Mouse (Mus musculus) liver, adult (tissue): ENCODE measurements around the gene Fam89a.

Source experiments
- GATA4 ChIP-seq: IDR thresholded peaks from 2 replicates; pipeline ENCODE4 v1.6.1; 2014; ENCODE audit warnings: mild to moderate bottlenecking, low read length; ENCODE audit not compliant: insufficient replicate concordance

The Fam89a gene

DNA sequence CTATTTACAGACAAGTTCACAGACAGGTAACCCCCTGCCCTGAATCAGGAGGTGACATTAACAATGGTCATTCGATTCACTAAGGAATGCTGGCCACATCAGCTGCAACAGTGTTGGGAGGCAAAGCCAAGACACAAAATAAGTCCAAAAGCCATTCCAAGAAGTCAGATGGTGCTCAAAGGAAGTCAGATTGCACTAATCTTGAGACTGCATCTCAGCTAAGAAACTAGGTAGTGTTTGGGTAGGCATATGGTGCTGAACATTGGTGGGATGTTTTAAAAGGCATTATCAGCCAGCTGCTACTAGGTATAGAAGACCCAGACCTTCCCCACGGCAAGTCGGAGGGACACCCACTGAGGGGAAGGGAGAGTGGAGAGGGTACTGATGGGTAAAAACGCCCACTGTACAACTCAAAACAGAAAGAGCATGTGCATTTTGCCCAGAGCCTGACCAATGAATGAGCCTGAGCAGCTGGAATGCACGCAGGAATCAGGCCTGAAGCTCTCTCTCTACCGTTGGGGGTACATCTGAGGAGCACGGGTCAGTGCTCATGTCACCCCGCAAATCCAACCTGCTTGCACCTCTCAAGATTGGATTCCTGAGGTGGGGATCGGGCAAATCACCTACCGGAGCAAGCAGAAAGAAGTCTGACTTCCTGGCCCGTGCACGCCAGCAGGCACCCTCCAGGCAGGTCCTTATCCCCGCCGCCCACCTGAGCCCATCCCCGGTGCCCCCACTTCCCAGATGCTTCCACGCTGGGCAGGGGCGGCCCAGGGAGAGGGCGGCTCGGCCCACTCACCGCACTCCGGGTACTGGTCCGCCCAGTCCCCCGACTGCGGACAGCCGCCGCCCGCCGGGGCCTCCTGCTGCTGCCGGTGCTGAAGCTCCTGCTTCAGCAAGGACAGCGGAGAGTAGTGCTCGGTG is 30.4 kb downstream of the Fam89a start:
- TF ChIP-seq GATA4 = no peak

DNA sequence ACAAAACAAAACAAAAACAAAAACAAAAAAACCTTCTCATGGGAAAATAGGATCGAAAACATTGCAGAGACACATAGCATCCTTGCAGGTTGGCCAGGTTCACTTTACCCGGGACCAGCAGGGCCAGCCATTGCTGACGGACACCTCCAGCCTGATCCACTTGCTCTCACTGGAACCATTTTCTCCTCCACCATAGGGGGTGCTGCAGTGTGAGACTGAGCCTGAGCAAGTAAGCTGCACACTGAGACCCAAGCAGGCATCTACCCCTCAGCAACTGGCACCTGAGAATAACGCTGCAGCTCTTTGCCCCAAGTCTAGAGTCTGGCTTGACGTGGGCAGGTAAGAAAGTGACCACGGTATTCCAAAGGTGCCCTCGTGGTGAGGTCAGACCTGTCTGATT is 31.5 kb downstream of the Fam89a start:
- no peak for TF ChIP-seq GATA4

DNA sequence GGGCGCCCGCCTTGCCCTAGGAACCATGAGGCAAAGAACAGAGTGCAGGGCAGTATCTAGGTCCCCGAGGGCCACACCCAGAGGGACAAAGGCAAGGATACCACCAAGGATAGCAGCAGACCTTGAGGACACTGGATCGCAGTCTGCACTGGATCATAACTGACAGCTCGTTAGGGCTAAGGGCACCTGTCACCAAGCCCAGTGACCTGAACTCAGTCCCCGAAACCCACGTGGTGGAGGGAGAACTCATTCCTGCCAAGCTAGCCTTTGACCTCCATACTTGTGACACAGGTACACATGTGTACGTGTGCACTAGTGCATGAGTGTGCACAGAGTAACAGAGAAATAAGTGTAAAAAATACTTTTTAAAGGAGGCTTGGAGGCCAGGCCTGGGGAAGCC is 35.9 kb downstream of the Fam89a start:
- no peak for TF ChIP-seq GATA4

GRCm38 (mm10) chr8:124713207-124713606 is 38.4 kb downstream of the Fam89a start:
- TF ChIP-seq GATA4 = no peak

DNA sequence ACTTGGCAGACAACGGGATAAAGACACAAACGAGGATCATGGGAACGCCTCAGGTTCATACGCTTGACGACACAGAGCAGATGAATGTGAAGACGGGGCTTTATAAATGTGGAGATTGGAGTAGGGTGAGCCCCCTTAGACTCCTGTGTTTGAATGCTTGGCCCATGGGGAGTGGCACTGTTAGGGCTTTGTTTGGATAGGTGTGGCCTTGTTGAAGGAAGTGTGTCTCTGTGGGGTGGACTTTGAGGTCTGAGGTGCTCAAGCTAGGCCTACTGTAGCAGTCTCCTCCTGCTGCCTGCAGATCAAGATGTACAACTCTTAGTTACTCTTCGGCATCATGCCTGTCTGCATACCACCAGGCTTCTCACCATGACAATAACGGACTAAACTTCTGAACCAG is 45.8 kb downstream of the Fam89a start:
- TF ChIP-seq GATA4 = no peak

- no peak for TF ChIP-seq GATA4
These were observed 47.3 kb downstream of the Fam89a start for GRCm38 (mm10) chr8:124704376-124704775.

DNA sequence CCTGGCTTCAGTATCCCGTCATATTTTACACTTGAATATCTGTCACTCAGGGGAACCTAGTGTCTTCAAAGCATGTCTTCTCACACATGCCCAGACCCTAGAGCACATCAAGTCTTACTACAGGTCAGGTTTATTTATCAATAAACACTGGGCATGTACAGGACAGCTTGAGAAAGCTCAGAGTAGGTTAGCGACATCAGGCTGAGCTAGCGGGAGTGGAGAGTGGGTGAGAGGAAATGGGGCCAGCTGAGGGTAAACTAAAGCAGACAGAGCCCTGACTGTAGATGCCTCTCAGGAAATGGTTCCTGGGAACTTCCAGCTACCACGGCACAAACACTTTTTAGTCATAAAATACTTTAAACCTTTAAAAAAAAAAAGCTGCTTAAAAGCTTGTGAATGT is 48.1 kb downstream of the Fam89a start:
- no peak for TF ChIP-seq GATA4

GRCm38 (mm10) chr8:124702183-124702582 is 49.4 kb downstream of the Fam89a start:
- no peak for TF ChIP-seq GATA4

- TF ChIP-seq GATA4 = no peak
These were observed 50.6 kb downstream of the Fam89a start for GRCm38 (mm10) chr8:124701023-124701422.

DNA sequence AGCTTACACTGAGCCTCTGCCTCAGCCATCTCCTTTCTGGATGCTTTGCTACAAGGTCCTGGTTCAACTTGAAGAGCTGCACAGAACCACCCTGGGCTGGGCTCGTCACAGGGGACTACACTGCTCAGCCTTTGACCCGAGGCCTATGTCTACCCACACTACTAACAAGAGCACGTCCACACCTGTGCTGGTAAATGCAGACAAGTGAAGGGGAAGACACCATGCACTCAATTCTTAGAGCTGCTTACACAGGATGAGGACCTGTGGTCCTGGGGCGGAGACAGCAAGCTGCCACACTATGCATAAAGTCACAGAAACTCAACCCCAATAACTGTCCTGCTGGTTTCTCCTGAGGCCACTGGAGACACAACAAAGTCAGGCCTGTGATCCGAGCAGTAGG is 51.4 kb downstream of the Fam89a start:
- TF ChIP-seq GATA4 = no peak

DNA sequence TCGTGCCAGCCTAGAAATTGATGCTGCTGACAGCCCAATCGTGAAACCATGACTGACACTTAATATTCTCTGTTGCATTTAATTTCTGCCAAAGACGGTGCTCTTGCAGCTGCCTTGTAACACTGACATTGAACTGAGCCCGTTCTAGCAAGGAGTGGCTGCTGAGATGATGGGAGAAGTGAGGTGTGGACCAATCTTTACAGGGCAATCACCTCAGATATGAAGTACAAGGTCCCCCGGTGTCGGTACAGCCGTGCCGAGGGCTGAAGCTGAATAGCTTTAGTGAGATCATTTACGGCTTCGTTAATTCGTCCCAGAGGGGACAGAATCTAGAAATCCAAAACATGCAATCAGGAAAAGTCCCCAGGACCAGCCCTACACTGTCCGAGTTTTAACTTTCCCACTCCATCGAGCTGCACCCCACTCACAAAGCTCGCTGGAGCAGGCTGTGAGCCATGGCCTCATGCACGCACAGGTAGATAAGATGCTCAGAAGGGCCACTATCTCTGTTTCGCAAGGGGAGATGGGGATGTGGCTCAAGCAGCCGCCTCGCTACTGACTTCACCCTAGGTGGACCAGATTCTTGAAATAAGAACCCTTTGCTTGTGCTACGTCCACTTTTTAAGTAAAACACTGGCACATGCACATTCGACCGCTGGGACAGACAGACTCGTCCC is 56.1 kb downstream of the Fam89a start:
- TF ChIP-seq GATA4 = no peak

DNA sequence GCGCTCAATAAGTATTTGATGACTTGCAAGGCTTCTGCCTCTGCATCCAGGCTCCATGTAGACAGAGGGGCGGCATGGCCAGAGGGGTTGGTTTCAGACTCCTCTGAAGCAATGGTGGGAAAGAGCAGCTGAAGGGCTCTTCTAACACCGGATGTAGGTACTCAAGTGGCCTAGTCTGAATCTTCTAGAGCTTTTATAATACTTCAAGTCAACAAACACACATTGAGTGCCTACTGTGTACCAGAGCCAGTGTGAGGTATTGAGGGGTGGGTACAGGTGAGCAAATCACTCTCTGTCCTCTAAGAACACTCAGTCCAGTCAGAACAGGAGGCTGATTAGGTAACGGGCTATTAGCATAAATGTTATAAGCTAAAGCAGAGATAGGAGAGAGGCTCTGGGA is 59.9 kb downstream of the Fam89a start:
- no peak for TF ChIP-seq GATA4
